Comparison of ENCODE assay signal across 7 mouse cellular contexts in genomic region chr4:55005066-55005465, GRCm38 (mm10).
DNase-seq lines count a peak whose midpoint lies in the region; ATAC-seq and TF ChIP-seq lines count a peak whose summit lies in the region.

No protein-coding gene starts in this region.

- H3K9ac ChIP-seq in heart, embryonic 13.5 days = peak overlapping the region; percentile 60

- H3K36me3 ChIP-seq in heart, embryonic 13.5 days = peaks cover 29% of the 10 kb centered on the region

- H3K4me1 ChIP-seq in cortical plate, adult 2 months (ENCODE audit: control insufficient read depth, insufficient read depth, low read length) = peaks cover 6% of the 10 kb centered on the region
- H3K4me1 ChIP-seq in heart, embryonic 13.5 days = peaks cover 67% of the 10 kb centered on the region

- no peak for TF ChIP-seq POLR2A in cortical plate, adult 2 months (IDR thresholded peaks at IDR 0.05; ENCODE audit: extremely low read depth, insufficient read depth, low read length)

- 22% methylated on average over 4 of the region's 4 CpGs for WGBS in heart, embryonic 13.5 days

- H3K27me3 ChIP-seq in heart, embryonic 13.5 days (replicated peaks) = no peaks in the 10 kb centered on the region

- peak overlapping the region; percentile 64 for H3K27ac ChIP-seq in cortical plate, adult 2 months (ENCODE audit: insufficient read depth, low read length)
- peak overlapping the region; percentile 87 for H3K27ac ChIP-seq in heart, embryonic 13.5 days (replicated peaks)

- DNase-seq in Muller cell, postnatal 12 days (ENCODE audit: inconsistent ontology term) = peak; percentile 88
- DNase-seq in kidney, postnatal 10 days = peak; percentile 67
- peak; percentile 40 to 43 for DNase-seq in lung, postnatal 4 days
- DNase-seq in urinary bladder, adult 18-20 months (ENCODE audit: low spot score in 2 of 2) = no peak
- no peak for DNase-seq in gastrocnemius, postnatal 10 days

- no peaks in the 10 kb centered on the region for H3K9me3 ChIP-seq in heart, embryonic 13.5 days

- H3K4me3 ChIP-seq in cortical plate, adult 2 months (ENCODE audit: insufficient read depth, low read length) = no peak overlapping the region
- H3K4me3 ChIP-seq in heart, embryonic 13.5 days = peak overlapping the region; percentile 16

- no peak for TF ChIP-seq CTCF in cortical plate, adult 2 months (IDR thresholded peaks at IDR 0.05; ENCODE audit: extremely low read depth, insufficient read depth, low read length)

- ATAC-seq in heart, embryonic 13.5 days (ENCODE audit: extremely low read depth, insufficient number of reproducible peaks, low FRiP score, low TSS enrichment) = no peak

- peak overlapping the region; percentile 57 for H3K4me2 ChIP-seq in heart, embryonic 13.5 days

Comparison
In these comparisons a context has a peak if more than half of its experiments do, and no peak if none do; other contexts are left out.
1. DNase-seq: peak in Muller cell, postnatal 12 days (single experiment), kidney, postnatal 10 days (single experiment) and lung, postnatal 4 days (2 of 2); none in urinary bladder, adult 18-20 months (0 of 2) and gastrocnemius, postnatal 10 days (single experiment).